Mouse (Mus musculus): Measurements from ENCODE around the gene Ddx1.
"Not testable (repeated sequence)": the region's sequence is repeated elsewhere in the genome, so short reads cannot be mapped to it uniquely, and the experiment has no call there.

Gene Ddx1

DNA sequence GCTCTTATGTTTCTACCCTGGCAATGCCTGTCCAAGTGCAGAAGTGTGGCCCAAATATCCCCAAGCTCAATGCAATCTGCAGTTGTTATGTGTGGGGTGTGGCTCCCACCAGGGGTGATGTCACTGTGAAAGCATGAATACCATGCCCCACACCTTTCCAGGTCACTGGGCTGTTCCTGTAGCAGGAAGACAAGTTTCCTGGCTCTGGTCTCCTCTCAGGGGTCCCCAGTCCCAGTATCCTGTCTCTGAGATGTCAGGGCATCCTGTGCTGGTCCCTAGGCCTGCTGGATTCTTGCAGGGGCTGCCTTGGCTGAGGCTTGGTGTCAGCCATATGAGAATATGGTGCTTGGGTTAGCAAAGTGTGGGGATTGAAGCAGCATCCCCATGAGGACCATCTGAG is 46.7 kb downstream of the Ddx1 start:
- no peak for DNase-seq

DNA sequence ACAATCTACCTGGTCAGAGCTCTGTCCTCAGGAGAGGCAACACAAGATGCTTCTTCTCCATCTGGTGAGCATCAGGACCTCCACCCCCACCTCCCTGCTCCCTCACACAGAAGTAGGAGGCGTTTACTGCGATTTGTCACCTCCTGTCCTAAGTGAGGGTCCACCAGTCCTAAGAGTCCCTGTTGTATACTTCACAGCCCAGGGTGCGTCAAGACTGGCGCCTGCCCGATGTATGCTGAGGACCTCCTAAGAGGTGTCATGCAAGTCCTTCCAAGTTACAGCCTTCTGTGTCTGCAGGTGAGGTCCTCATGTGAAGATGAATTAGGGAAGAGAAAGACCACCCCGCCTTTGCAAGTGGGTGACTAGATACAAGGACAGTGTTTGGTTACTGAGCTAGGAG is 48.4 kb downstream of the Ddx1 start:
- no peak for DNase-seq

DNA sequence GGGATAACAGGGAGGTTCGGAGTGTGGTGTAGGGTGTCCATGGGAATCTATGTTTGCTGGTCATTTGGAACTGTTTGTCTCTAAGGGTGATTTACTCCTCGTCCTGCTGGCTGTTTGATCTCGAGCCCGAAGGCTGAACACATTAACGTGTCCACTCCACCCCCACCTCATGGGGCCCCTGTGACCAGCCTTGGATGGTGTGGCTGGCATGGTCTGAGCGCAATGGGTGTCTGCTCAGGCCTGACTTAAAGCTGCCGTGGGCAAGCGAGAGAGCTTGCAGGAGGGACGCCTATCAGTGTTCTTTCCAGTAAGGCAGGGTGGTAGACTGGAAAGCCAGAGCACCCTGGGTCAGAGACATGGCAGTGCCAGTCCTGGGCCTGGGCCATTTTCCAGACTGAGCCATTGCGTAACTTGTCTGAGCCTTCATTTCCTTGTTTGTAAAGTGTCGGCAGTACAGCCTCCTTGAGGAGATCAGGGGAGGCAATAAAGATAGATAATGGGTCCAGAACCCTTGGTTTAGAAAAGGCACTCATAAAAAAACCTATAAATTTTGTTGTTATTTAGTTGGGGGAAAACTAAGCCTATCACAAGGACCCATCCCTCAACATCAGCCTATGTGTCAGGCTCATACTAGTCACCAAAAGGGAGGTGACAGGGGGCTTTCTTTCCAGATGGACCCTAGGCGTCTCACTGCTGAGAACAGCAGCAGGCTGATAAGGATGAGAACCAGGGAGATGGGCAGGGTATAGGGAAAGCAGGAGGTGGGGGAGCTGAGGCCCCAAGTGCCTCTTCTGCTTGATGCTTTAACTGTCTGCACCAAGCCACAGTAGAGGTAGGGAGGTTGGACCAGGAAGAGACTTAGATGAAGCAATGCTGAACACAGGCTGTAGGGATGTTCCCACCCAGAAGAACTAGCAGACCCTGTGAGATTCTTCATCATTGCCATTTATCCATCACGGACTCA is 49.4 kb downstream of the Ddx1 start:
- no peak for DNase-seq

DNA sequence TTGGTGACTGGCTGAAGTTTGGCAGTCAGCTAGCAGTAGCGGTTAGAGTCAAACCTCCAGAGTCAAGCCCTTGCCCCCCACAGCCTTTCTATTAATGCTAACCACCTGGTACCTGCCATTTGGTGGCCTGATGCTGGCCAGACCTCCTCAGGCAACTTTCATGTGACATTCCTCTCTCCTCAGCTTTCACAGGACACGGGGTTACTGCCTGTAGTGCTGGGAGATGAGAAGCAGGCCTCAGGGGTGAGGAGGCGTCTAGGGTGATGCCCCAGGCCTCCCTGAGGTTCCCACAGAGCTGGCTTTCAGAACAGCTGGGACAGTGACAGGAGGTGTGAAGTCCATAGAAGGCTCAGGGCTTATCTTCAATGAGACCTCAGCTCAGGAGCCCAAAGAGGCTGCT is 50.9 kb downstream of the Ddx1 start:
- DNase-seq, result no peak

DNA sequence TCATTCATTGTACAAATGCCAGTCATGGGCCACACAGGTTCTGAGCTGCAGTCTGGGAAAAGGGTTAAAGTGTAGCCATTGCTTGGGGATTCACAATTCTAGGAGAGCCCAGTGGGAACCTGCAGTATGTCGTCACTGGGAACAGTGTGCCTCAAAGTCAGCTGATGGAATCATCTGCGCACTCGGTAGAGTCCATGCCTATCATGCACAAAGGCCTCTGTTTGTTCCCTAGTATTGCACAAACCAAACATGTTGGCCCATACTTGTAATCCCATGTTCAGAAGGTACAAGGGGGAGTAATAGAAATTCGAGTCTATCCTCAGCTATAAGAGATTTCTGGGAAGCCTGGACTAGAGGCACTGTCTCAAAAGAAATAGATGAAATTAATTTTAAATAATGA is 52.9 kb downstream of the Ddx1 start:
- no peak for DNase-seq

DNA sequence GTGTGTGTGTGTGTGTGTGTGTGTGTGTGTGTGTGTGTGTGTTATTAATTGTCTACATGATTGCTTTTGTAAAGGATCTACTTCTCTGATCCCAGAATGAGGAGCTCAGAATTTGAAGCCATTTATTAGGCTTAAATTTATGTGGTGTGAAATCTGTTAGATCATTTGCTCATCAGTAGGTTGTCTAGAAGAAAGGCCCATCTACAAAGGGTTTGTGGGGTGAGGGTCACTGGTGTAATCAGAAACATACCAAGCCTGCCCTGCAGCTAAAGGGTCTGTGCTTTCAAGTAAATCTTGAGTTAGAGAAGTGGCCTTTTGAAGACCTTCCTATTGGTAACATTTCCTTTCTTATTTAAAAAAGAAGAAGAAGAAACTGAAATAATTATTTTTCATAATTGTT is 53.5 kb downstream of the Ddx1 start:
- DNase-seq, result no peak

DNA sequence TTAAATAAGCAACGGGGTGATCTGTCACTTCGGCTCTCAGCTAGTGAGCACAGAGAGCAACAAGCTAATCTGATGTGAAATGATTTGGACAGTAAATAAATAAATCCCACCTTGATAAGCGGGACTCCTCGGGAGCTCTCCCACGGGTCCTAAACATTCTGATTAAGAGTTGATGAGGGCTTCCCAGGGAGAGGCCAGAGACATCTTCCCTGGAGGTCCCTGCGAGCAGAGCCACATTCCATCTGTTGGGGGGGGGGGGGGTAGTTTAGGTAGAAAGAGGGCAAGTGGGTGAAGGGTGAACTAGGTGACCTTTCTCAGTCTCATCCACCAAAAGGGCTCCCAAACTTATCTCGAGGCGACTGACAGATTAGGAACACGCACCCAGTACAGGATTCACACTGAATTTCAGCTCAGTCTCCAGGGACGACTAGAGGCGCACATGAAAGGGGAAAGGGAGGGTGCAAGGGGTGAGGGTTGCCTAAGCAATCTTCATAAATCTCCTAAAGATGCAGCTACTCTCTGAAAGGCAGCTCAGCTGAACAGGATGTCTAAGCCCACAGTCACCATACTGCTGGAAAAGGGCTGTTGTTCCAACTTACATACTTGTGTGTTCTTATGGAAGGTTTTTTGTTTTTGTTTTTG is 60.8 kb downstream of the Ddx1 start:
- DNase-seq, result no peak

DNA sequence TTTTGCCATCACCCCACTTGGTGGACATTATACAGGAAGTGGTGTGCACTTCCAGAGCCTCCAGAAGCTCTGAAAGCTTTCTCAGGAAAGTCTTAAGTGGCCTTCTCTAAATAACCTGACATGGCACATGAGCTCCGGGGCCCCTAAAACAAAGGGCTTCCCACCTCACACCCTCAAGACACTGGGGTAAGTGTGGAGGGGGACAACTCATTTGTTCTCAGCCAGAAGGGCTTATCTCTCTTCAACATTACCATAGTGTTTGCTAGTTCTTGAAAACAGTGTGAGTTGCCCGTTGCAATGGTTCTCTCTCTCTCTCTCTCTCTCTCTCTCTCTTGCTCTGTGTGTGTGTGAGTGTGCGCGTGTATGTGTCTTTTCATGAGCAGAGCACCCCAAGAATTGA is 62.8 kb downstream of the Ddx1 start:
- DNase-seq, result no peak

DNA sequence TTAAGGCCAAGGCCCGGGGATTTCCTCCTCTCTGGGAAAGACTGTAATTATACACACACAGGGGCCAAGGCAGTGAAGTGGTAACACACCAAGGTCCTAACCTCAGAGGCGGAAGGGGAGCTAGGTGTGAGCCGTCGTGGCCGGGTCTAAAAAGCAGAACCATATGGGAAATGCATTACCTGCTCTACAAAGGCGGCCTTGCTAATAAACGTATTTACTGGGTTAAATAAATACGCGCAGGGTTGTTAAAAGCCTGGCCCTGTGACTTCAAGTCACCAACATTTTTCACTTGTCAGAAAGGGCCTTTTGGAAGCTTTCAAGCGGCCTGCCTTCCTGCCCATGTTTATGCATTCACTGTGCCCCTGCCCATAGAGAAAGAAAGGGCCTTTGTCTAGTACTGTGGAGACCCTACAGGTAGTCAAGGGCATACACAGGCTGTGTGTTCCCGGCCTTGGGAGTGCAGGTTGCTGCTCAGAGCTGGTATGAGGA is 64.1 kb downstream of the Ddx1 start:
- no peak for DNase-seq

DNA sequence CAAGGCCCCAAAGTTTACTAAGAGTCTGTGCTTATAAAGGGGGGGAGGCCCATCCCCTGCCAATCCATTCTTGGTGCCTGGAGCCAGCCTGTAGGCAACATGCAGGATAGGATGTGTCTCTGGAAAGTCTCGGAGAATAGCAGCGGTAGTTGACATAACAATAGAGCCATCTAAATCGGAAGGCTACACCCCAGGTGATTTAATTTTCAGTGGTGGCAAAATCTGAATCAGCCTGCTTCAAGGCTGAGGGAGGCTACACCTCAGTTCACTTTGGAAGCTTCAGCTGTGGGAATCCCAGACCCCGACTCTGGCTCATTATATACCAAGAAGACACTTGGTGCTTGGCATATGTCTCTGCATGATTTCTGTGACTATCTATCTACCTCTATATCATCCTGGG is 64.9 kb downstream of the Ddx1 start:
- not testable (repeated sequence) for DNase-seq

DNA sequence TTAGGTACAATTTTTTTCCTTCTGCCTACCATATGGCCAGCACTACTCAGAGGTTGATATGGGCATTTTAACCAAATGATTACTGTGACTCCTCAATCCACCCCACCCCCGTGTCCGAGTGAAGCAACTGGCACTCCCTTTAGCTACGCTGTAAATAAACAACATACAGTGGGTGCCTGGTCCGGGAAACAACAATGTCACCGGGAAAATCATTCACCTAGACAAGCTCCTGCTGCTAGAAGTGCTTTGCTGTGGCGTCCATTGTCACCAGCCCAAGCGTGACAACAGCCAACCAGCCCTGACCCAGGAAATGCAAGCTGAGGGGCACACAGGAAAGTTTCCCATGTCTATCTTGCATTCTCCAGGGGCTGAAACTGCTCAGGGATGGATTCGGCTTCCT is 66.8 kb downstream of the Ddx1 start:
- DNase-seq, result no peak

DNA sequence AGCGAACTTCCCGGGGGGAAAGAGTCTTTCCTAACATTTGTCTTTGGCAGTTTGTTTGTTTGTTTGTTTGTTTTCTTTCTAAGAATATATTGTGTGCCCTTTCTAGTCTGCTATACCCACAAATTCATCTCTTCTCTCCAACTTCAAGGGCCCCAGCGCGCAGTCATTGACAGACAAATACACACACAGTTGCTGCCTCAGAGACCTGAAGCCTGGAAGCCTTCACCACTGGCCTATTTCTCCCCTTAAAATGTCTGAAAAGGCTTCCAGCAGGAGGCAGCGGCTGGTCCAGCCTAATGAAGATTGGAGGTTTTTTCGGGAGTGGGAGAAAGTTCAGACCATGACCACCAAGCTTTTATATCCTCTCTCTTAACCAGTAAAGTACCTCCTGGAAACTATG is 67.3 kb downstream of the Ddx1 start:
- DNase-seq, result no peak

DNA sequence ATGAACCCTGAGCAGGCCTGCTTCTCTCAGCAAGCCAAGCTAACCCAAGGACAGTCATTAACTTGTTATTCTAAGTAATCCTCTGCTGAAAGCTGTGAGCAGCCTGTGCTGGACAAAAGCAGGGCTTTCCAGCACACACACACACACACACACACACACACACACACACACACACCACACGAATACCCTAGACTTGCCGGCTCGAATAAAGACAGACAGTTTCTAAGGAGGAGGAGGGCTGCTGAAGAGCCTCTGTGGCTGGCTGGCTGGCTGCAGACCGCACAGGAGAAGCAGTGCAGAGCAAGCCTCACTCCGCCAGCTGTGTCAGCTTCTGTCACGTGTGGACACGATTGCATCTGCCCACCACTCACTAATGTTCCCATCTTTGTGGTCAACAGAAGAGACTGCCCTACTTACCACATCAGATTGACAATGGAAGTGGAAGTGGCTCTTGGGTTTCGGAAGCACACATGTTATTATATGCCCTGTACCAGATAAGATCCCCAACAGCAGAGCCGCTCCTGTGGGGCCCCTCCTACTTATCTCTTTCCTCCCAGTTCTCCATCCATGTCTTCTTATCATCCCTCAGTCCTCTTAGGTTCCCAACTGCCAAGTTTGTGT is 68.2 kb downstream of the Ddx1 start:
- peak; percentile 81 for DNase-seq

DNA sequence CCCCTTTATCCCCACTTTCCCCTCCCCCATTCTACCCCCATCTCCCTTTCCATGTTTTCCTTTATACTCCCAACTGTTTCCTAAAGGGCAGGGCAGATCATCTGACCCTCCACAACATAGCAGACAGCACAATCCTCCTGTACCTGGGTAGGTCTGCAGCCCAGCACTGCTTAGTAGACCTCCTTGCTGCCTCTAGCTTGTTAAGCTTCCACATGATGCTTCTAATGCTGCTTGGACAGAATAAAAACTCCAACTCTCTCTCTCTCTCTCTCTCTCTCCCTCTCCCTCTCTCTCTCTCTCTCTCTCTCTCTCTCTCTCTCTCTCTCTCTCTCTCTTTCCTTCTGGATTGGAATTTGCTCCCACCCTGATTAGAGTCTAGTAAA is 68.7 kb downstream of the Ddx1 start:
- peak; percentile 33 for DNase-seq

DNA sequence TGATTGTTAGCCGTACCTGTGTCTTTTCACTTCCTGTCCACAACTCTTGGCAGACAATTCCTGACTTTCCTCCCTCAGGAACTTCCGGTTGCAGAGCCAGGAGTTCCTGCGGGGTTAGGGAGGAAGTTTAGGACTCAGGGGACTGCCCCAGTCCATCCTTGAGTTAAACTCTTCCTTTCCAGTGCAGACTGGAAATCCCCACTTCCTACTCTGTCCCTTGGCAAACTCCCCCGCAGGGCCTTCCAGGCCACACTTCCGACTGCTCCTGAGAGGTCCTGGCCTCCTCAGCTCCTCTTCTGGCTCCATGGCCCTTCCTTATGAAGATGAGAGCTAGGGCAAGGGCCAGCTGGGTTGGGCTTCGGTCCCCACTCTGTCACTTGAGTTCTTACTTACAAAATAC is 71.4 kb downstream of the Ddx1 start:
- DNase-seq, result no peak

DNA sequence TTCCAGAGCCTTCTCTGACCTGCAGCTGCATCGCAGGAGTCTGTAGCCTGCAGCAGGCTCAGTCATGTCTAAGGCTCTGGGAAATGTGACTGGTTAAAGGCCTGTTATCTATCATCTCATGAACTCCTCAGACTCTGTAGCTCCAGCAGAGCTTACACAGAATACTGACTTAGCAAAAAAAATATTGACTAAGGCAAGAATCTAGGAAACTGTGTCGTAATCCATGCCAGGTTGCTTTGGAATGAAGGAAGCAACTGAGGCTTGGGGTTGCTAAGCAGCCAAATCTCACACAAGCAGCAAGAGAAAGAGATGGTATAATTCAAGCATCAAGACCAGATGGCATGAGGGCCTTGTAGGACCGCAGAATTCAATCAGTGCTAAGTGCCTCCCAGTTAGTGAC is 72.1 kb downstream of the Ddx1 start:
- DNase-seq, result no peak

DNA sequence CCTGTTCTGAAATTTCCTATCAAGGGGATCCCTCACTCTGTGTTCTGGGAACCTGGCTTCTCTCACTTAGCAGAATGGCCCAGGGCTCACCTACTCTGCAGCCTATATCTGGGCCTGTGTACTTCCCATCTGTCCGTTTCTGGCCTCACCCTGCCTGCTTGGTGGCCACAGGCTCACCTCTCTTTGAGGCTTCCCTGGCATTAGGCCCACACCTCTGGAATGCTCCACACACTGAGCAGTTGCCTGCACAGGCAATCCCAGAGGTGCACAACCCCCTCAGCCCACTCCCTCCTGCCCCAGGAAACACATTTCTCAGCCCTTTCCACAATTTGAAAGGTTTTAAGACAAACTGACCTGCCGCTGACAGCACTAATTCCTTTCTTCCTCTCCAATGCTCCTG is 72.9 kb downstream of the Ddx1 start:
- no peak for DNase-seq

DNA sequence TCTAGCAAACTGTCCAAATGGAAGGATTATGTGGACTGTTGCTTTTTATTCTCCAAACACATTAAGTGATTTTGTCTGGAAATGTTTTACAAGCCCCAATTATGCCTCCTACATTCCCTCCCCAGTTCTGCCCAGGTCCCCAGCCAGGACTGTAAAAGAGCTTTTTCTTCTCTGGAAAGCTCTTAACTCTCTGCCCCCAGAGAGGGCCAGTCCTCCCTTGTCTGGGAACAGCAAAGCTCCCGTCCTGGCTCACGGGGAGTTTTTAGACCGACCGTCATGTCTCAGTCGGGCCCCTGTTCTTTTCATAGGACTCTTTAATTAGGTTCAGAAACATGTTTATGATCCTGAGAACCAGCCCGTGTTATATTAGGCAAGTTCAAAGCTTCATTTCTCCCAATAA is 75.0 kb downstream of the Ddx1 start:
- DNase-seq, result no peak

DNA sequence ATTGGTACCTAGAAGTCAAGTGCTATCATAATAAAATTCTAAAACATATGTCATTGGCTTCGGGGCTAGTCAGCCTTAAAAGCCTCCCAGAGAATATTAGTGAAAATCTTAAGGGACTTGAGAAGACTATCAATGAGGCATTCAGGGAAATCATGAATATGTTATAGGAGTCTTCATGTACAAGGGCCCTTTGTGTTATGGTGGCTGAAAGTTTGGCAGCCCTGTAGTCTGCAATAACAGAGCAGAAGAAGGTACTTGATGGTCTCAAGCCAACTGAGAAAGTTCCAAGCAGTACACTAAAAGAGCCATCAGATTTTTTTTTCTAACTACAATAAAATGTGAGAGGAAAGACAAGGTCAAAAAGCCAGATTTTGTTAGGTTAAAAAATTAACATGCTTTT is 80.9 kb downstream of the Ddx1 start:
- no peak for DNase-seq

DNA sequence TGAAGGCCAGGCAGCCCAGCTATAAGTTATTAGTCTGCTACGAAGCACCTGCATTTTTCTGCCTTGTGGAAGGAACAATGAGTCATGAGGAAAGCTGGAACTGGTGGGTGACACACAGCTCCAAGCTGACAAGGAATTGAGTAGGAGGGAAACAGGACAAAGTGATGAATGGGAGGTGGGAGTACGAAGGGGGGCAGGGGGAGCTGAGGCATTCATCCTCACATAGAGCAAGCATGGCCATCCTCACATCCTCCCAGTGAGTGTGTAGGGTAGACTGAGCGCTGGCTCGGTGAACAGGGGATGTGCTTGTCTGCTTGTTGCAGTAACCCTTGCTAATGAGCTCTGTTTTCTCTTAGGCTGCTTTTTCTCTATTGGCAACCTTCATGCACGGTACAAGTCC is 81.9 kb downstream of the Ddx1 start:
- DNase-seq, result no peak

Data from retina, postnatal 1 day (tissue).